Mouse (Mus musculus): ENCODE data around the gene Gm7073. TPM values are rescaled to one million over a fixed set of nuclear protein-coding genes. Genes with fewer than 3 reads are reported as not detected.

Gene Gm7073
- polyA plus RNA-seq (2021; fragmentation: Nextera tagmentation), result not detected in 2 replicates
- long read RNA-seq, experiment 1, result 0 reads
- long read RNA-seq, experiment 2, result 0 reads

DNA sequence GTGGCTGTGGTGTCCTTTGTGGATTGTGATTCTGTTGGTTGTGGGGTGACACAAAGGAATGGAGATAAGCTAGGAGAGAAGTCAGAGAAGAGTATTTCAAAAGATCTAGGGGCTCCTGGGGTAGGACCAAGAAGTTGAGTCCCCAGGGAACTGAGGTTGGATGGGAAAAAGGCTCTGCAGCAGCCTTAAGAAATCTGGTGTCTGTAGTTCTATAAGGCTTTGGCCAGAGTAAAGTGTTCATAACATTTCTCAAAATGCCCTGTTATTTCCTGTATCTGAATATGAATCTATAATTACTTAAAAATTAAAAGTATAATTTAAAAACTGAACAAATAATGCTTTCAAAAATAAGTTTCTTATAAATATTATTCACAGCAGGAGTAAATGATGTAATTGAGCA is at the start of gene Gm7073:
Gene Gm7073, minus strand, starts transcription at position 101 of the 400 bp plus-strand sequence.

Other genes with a start within 250 kb of the Gm7073 start
- gene Atp11c, start 53.4 kb upstream of the Gm7073 start, polyA plus RNA-seq (2021; fragmentation: Nextera tagmentation), result 0.60 and 0.64 TPM in 2 replicates

Measured in left cerebral cortex, adult 6 months (tissue).